Mouse (Mus musculus) mesoderm, embryonic 11.5 days (tissue): ENCODE data around the gene Gramd4.
"Not testable (repeated sequence)": the region's sequence is repeated elsewhere in the genome, so short reads cannot be mapped to it uniquely, and the experiment has no call there.

Experiments
- DNase-seq: peaks from one replicate; pipeline ENCODE4 v3.0.0-alpha.2; 2012; ENCODE audit warnings: low read depth, low spot score

Gene Gramd4

DNA sequence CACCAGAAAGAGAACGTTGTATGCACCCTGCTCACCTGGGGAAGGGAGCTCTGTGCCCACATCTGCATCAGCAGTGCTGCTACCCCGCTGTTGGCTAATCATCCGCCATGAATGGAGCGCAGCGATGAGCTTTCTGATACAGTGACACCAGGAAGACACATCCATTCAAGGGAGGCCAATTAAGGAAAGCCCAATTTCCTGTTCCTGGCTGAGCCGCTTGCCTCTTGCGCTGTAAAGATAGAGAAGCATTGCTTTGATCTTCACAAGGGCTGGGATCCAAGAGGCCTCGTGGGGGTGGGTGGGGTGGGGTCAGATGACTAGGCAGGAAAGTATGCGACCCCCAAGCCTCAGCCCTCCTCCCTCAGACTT is 55.8 kb downstream of the Gramd4 start:
- DNase-seq = no peak

GRCm38 (mm10) chr15:86116421-86116820 is 58.9 kb downstream of the Gramd4 start:
- no peak for DNase-seq

GRCm38 (mm10) chr15:86117115-86118100 is 59.9 kb downstream of the Gramd4 start:
- no peak for DNase-seq

DNA sequence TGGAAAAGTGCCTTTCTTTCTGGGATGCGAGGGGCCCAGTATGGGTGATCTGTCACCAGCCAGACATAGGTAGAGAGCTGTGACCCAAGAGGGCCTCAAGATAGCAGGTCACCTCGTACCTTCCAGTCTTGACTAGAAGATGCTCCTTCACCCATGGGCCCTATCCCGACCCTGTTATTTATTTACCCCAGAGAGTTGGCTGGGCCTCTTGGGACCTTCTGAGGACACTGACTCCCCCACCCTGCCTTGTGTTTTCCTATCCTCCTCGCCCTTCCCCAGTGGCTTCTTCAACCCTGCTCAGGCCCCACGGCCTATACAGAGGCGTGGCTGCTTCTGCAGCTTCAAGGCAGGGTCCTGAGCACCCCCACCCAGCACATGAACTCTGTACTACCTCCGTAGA is 61.7 kb downstream of the Gramd4 start:
- DNase-seq = no peak

GRCm38 (mm10) chr15:86122261-86122949 is 64.9 kb downstream of the Gramd4 start:
- DNase-seq = no peak

DNA sequence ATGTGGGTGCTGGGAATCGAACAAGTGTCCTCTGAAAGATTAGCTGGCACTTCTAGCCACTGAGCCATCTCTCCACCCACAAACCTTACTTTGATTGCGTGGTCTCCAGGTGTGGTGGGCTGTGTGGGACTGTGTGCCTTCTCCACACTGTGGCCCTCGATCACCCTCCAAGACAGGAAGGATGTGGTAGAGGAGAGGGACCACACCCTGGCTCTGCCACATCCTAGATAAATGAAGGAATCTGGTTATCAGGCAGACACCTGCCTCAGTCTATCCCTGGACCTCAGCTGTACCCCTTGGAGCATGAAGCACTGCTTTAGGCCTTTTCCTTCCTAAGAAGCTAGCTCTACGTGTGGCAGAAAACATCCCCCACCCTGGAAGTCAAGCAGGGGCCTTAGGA is 65.9 kb downstream of the Gramd4 start:
- no peak for DNase-seq

- DNase-seq = peak; percentile 58
These were observed 66.9 kb downstream of the Gramd4 start for GRCm38 (mm10) chr15:86124359-86124758.

- DNase-seq = no peak
These were observed 71.5 kb downstream of the Gramd4 start for GRCm38 (mm10) chr15:86129036-86129435.

GRCm38 (mm10) chr15:86130657-86131056 is 73.2 kb downstream of the Gramd4 start:
- no peak for DNase-seq

DNA sequence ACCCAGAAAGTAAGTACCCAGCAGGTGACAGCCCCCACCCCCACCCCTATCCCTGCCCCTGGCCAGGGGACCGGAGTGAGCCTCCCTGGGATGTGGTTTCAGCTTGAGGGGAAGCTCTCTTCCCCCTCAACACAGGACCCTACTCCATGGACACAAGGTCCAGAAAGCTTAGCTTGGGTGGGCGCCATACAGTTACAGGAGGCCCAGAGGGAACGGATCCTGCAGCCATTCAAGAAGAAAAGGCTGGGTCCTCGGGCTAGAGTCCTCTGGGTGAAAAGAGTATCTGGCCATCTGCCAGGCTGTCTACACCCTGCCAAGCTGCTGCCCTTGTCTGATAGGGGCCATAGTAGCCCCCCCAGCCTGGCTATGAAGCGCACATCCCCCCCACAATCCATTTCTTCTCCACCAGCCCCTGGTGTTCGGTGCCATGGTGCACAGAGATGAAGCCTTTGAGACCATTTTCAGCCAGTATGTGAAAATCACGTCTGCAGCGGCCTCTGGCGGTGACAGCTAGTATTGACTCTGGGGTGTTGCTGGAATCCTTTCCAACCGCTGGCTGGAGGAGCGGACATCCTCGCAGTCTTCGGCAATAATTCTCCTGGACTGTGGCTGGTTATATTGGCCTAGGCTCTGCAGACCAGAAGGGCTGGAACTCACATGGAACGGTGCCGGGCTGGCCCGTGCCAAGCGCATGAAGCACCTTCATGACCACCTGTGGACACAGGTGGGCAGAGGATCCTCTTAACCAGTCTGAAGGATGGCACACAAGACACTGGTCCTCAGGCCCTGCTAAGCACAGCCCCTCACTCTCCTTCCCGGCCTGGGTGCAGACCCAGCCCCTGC is 77.7 kb downstream of the Gramd4 start:
- DNase-seq = peak; percentile 87

- DNase-seq = peak; percentile 35
These were observed 80.1 kb downstream of the Gramd4 start for GRCm38 (mm10) chr15:86137638-86138037.

- peak; percentile 76 for DNase-seq
These were observed 82.8 kb downstream of the Gramd4 start for GRCm38 (mm10) chr15:86140323-86140722.

GRCm38 (mm10) chr15:86144577-86144976 is 87.1 kb downstream of the Gramd4 start:
- DNase-seq = no peak

DNA sequence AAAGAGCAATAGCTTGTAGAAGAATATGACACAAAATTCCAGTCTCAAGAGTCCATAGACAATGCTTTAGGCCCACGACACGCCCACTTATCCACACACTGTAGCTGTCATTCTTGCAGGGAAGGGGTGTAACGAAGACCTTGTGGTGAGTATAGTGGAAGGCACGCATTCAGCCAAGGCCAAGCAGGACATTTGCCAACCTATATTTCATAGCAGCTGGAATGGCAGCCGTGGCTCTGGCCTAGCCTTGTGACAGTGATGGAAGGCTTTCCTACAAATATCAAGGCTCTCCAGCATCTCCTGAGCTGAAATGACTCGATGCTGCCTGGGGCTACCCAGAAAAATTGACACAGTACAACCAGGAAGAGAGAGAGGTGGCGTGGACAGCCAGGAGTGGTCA is 87.6 kb downstream of the Gramd4 start:
- no peak for DNase-seq

DNA sequence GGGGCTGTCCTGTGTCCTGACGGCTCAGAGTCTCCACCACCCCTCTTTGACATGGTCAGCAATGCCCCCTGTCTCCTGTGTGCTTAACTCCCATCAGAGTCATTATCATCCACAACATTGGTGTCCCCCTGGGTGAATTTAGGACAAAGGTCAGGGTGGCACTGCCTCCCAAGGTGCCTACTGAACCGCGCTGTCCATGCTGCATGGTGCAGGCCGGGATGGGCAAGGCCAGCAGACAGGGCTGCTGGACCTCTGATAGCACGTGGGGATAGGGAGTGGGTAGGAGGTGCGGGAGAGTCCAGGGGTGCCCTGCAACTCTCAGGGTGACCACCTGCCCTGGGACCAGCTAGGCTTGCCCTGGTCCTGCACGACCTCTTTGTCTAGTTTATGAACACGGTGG is 89.4 kb downstream of the Gramd4 start:
- no peak for DNase-seq

GRCm38 (mm10) chr15:86150593-86150992 is 93.1 kb downstream of the Gramd4 start:
- DNase-seq = no peak

- no peak for DNase-seq
These were observed 96.0 kb downstream of the Gramd4 start for GRCm38 (mm10) chr15:86153481-86153960.

DNA sequence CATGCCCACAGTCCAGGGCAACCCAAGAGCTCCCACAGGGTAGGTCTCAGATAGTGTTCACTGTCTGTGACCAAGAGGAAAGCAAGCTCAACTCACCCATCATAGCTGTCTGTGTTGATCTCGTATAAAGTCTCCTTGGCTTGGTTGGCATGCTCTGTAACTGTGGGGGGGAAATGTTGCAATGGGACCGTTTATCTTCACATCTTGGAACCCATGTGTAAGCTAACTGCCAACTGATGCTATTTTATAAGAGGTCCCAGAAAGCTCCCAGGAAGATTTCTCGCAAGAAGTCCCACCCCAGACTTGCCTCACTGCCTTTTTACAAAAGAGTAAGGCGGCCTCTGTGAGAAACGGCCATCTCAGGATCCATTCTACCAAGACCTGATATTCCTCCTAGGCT is 99.0 kb downstream of the Gramd4 start:
- no peak for DNase-seq

DNA sequence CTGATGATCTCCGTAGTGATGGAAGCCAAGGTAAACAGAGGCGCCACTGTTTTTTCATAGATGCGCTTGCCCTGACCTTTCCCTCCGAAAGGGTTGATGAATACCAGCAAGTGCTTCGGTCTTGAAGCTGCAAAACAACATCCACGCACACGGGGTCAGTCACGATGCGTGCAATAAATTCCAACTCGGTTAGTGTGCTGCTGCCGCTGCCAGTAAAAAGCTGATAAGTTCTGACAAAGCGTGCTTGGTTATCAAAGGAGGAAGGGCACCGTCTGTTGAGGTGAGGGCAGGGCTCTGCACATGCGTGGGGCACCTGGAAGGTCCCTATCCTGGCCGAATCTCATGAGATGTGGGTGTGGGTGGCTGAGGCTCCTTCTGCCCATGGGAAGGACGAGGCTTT is 101.6 kb downstream of the Gramd4 start:
- DNase-seq = no peak

DNA sequence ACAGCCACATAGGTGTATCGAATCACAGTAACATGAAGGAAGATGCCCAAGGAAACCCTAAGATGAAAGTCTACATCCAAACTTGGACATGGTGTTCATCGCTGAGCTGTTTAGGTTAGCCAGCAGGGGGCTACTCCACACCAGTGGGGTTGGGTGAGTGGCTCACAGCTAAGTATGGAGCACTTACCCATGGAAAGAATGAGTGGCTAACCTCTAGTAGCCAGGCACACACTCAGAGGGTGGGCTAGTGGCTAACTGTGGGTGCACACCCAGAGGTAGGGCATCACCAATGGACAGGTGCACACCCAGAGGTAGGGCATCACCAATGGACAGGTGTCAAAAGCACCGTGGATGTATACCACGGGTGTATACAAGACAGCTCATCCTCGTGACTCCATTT is 102.2 kb downstream of the Gramd4 start:
- no peak for DNase-seq

DNA sequence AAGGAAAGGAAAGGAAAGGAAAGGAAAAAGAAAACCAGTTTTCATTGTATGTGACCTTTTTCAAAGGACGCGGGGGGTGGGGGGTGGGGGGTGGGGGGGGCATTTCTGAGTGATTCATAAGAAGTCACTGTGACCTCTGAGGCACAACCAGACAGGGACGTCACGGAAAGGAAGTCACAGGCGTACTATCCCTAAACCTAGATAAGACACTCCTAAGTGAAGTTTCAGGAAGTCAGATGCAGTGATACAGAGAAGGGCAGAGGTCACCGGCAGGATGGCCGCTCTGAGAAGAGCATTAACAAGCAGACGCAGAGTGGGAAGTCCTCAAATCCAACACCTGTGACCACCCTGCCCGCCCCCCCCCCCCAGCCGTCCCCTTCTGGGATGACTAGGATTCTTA is 103.4 kb downstream of the Gramd4 start:
- no peak for DNase-seq

DNA sequence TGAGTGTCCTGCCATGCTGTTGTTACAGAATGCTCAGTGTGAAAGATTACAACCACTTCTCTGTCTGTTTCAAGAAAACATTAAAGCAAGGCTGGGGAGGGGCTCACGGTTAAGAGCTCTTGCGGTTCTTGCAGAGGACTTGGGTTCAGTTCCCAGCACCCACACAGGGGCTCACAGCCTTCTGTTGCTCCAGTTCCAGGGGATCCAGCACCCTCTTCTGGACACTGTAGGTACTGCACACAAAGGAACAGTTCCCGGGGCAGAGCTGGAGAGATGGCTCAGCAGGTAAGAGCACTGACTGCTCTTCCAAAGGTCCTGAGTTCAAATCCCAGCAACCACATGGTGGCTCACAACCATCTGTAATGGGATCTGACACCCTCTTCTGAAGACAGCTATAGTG is 104.3 kb downstream of the Gramd4 start:
- not testable (repeated sequence) for DNase-seq
